Mouse (Mus musculus): Measurements from ENCODE around the gene Ccr10. TPM values are rescaled to one million over a fixed set of nuclear protein-coding genes. Genes with fewer than 3 reads are reported as not detected.

Gene Ccr10
- polyA plus RNA-seq, 1 experiment from 2014 or later = 0.24 TPM

DNA sequence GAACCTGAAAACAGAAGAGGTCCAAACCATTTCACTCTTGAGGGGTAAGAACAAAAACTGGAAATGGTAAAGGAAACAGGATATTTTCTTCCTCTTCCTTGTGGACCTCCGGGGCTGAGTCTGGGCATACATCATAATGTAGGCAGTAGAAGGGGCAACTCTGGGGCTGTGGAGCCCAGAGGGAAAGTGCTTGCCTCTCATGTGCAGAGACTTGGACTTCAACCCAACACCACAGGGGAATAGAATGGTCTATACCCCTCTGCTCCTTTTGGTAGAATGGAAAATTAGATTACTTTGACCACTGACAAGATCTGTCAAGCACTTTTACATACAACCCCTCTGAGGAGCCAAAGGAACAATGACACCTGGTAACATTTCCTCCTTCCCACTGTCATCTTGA lies 19.9 kb upstream of the Ccr10 start:
- no peak overlapping the region for H3K4me3 ChIP-seq (ENCODE audit: low read depth, low read length)
- WGBS = 81% methylated on average over 1 of the region's 1 CpGs
- H3K27ac ChIP-seq (replicated peaks) = no peak overlapping the region
- H3K9me3 ChIP-seq (ENCODE audit: control insufficient read depth, low read length) = no peaks in the 10 kb centered on the region
- no peak overlapping the region for H3K4me2 ChIP-seq (replicated peaks; ENCODE audit: low read depth)
- TF ChIP-seq CTCF (IDR thresholded peaks at IDR 0.05; ENCODE audit: low read depth) (no peak), EP300 (optimal IDR thresholded peaks at IDR 0.05) (no peak)
- peaks cover 34% of the 10 kb centered on the region for H3K36me3 ChIP-seq (ENCODE audit: control insufficient read depth, insufficient read depth, low read length)
- no peak overlapping the region for H3K9ac ChIP-seq (ENCODE audit: low read length)
- 0 out of 2 replicates have a peak, but pooled peaks cover 2% of the 10 kb centered on the region for H3K4me1 ChIP-seq (replicated peaks; ENCODE audit: control insufficient read depth, insufficient read depth)
- DNase-seq (ENCODE audit: low spot score) = no peak
- H3K27me3 ChIP-seq (ENCODE audit: control insufficient read depth, insufficient read depth, low read length) = no peaks in the 10 kb centered on the region
- ATAC-seq (ENCODE audit: low FRiP score, low TSS enrichment) = no peak

DNA sequence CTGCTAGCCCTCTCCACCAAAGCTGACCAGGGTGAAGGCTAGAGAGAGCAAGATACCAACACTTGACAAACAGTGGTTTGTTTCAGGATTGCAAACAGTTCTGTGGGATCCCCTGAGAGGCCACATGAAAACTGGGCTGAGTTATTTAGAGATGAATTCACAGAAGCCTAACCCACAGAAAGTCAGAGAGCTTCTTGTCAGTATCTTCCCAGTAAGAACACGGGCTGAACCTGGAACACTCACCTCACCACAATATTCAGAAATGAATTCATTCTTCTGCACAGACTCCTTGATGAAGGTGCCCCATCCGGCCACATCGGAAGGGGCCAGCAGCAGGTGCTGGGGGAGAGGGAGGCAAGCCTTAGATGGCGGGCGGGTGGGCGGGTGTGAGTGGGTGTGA lies 19.4 kb upstream of the Ccr10 start:
- H3K27ac ChIP-seq (replicated peaks) = no peak overlapping the region

DNA sequence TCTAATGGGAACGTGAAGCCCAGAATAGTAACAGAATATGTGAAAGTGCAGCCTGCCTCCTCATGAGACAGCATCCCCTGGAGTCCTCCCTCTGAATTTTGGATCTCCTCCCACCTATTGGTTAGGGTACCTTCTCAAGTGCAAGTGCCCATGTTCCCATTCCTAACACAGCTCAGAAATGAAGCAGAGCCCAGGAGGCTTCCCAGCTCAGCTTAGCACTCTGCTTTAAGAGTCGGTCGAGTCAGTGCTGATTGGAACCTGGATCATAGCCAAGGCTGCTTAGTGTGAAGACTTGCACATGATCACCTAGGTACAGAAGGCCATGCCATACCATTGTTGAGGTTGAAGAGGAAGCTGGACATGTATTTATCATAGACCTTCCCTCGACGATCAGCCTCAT lies 18.9 kb upstream of the Ccr10 start:
- Histone ChIP-seq H3K9ac (ENCODE audit: low read length) (no peak overlapping the region), H3K36me3 (ENCODE audit: control insufficient read depth, insufficient read depth, low read length) (peaks cover 26% of the 10 kb centered on the region)

More for the DNA sequence above, 19.4 kb upstream of the Ccr10 start:
- Histone ChIP-seq H3K9ac (ENCODE audit: low read length) (no peak overlapping the region), H3K9me3 (ENCODE audit: control insufficient read depth, low read length) (no peaks in the 10 kb centered on the region), H3K4me2 (replicated peaks; ENCODE audit: low read depth) (no peak overlapping the region), H3K27me3 (ENCODE audit: control insufficient read depth, insufficient read depth, low read length) (no peaks in the 10 kb centered on the region), H3K36me3 (ENCODE audit: control insufficient read depth, insufficient read depth, low read length) (peaks cover 30% of the 10 kb centered on the region), H3K4me3 (ENCODE audit: low read depth, low read length) (no peak overlapping the region), H3K4me1 (replicated peaks; ENCODE audit: control insufficient read depth, insufficient read depth) (0 out of 2 replicates have a peak, but pooled peaks cover 2% of the 10 kb centered on the region)
- WGBS = 82% methylated on average over 6 of the region's 6 CpGs
- ATAC-seq (ENCODE audit: low FRiP score, low TSS enrichment) (no peak), DNase-seq (ENCODE audit: low spot score) (no peak)
- no peak for TF ChIP-seq EP300 (optimal IDR thresholded peaks at IDR 0.05)
- TF ChIP-seq CTCF (IDR thresholded peaks at IDR 0.05; ENCODE audit: low read depth) = no peak

DNA sequence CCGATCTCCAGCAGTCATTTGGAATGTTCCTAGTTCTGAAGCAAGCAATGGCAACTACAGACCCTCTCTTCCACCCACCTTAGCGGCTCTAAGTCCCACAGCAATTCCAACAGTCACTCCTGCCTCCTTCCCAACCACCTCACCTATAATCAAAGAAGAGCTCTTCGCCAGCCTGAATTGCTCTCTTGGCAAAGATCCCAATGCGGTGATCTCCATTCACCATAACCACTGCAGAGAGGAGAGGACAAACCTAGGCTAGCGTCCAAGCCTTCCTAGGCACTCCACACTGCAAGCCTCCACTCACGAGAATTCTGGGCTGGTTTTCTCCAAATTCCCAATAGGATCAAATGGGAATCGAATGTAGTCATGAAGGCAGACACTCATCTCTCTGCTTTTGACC lies 17.8 kb upstream of the Ccr10 start:
- H3K4me1 ChIP-seq (replicated peaks; ENCODE audit: control insufficient read depth, insufficient read depth) = 0 out of 2 replicates have a peak, but pooled peaks cover 2% of the 10 kb centered on the region
- peaks cover 19% of the 10 kb centered on the region for H3K36me3 ChIP-seq (ENCODE audit: control insufficient read depth, insufficient read depth, low read length)
- DNase-seq (ENCODE audit: low spot score) (no peak), ATAC-seq (ENCODE audit: low FRiP score, low TSS enrichment) (no peak)
- no peaks in the 10 kb centered on the region for H3K9me3 ChIP-seq (ENCODE audit: control insufficient read depth, low read length)
- H3K27ac ChIP-seq (replicated peaks) = no peak overlapping the region
- no peak overlapping the region for H3K4me3 ChIP-seq (ENCODE audit: low read depth, low read length)
- no peak overlapping the region for H3K9ac ChIP-seq (ENCODE audit: low read length)
- H3K27me3 ChIP-seq (ENCODE audit: control insufficient read depth, insufficient read depth, low read length) = no peaks in the 10 kb centered on the region
- 87% methylated on average over 7 of the region's 7 CpGs for WGBS
- H3K4me2 ChIP-seq (replicated peaks; ENCODE audit: low read depth) = no peak overlapping the region
- TF ChIP-seq CTCF (IDR thresholded peaks at IDR 0.05; ENCODE audit: low read depth) = no peak
- no peak for TF ChIP-seq EP300 (optimal IDR thresholded peaks at IDR 0.05)

More for the DNA sequence above, 18.9 kb upstream of the Ccr10 start:
- no peaks in the 10 kb centered on the region for H3K27me3 ChIP-seq (ENCODE audit: control insufficient read depth, insufficient read depth, low read length)
- no peak overlapping the region for H3K27ac ChIP-seq (replicated peaks)
- DNase-seq (ENCODE audit: low spot score) (no peak), ATAC-seq (ENCODE audit: low FRiP score, low TSS enrichment) (no peak)
- 0 out of 2 replicates have a peak, but pooled peaks cover 2% of the 10 kb centered on the region for H3K4me1 ChIP-seq (replicated peaks; ENCODE audit: control insufficient read depth, insufficient read depth)
- no peak for TF ChIP-seq EP300 (optimal IDR thresholded peaks at IDR 0.05)
- no peak for TF ChIP-seq CTCF (IDR thresholded peaks at IDR 0.05; ENCODE audit: low read depth)
- no peak overlapping the region for H3K4me3 ChIP-seq (ENCODE audit: low read depth, low read length)
- no peaks in the 10 kb centered on the region for H3K9me3 ChIP-seq (ENCODE audit: control insufficient read depth, low read length)
- H3K4me2 ChIP-seq (replicated peaks; ENCODE audit: low read depth) = no peak overlapping the region
- 60% methylated on average over 5 of the region's 5 CpGs for WGBS

DNA sequence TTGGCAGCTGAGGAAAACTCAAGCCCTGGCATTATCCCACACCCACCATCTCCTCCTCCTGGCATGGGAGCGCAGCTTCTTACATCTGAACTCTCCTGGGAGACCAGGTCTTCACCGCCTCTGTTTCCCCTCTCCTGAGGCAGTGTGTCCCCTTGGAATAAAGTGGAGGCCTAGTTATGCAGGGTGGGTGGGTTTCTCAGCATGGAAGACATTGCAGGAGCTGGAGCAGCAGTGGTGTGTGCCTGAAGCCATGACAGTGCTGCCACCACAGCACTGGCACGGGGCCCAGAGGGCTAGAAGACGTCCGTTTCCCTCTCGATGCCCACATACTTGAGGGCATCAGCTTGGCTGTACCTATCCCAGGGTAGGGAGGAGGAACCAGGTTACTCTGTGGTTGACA lies 17.4 kb upstream of the Ccr10 start:
- DNase-seq (ENCODE audit: low spot score) (no peak), ATAC-seq (ENCODE audit: low FRiP score, low TSS enrichment) (no peak)
- Histone ChIP-seq H3K4me2 (replicated peaks; ENCODE audit: low read depth) (no peak overlapping the region), H3K9ac (ENCODE audit: low read length) (no peak overlapping the region), H3K27me3 (ENCODE audit: control insufficient read depth, insufficient read depth, low read length) (no peaks in the 10 kb centered on the region), H3K9me3 (ENCODE audit: control insufficient read depth, low read length) (no peaks in the 10 kb centered on the region), H3K4me1 (replicated peaks; ENCODE audit: control insufficient read depth, insufficient read depth) (0 out of 2 replicates have a peak, but pooled peaks cover 2% of the 10 kb centered on the region), H3K36me3 (ENCODE audit: control insufficient read depth, insufficient read depth, low read length) (peaks cover 15% of the 10 kb centered on the region; the same call in 1 of the 2 replicates), H3K27ac (replicated peaks) (no peak overlapping the region), H3K4me3 (ENCODE audit: low read depth, low read length) (no peak overlapping the region)
- 89% methylated on average over 6 of the region's 6 CpGs for WGBS
- TF ChIP-seq EP300 (optimal IDR thresholded peaks at IDR 0.05) = no peak
- TF ChIP-seq CTCF (IDR thresholded peaks at IDR 0.05; ENCODE audit: low read depth) = no peak

DNA sequence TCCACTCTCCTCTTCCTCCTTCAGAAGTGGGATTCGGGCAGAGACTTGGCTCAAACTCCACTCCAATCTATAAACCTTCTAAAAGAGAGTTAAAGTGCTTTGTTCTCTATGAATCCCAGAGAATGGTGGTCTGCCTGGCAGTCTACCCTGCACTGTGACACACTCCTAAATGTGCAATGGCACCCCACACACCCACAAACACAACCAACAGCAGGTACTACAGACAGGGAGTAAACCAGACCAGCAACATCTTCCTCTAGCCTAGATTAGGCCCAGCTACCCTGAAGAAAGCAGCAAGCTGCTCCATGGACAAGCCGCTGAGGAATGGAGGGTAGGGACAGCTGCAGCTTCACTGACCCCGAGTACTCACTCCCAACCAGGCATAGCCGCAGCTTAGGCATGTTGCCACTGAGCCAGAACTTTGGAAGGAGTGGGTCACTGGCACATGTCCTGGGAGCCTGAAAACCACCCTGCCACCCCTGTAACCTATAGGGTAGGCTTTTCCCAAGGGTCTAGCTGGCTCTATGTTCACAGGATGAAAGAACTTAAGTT lies 16.8 kb upstream of the Ccr10 start:
- Histone ChIP-seq H3K4me3 (ENCODE audit: low read depth, low read length) (no peak overlapping the region), H3K4me2 (replicated peaks; ENCODE audit: low read depth) (no peak overlapping the region), H3K9ac (ENCODE audit: low read length) (no peak overlapping the region), H3K27ac (replicated peaks) (no peak overlapping the region; the same call in 1 of the 2 replicates), H3K4me1 (replicated peaks; ENCODE audit: control insufficient read depth, insufficient read depth) (0 out of 2 replicates have a peak, but pooled peaks cover 2% of the 10 kb centered on the region), H3K9me3 (ENCODE audit: control insufficient read depth, low read length) (no peaks in the 10 kb centered on the region), H3K27me3 (ENCODE audit: control insufficient read depth, insufficient read depth, low read length) (no peaks in the 10 kb centered on the region), H3K36me3 (ENCODE audit: control insufficient read depth, insufficient read depth, low read length) (peaks cover 11% of the 10 kb centered on the region; the same call in 1 of the 2 replicates)
- 67% methylated on average over 4 of the region's 4 CpGs for WGBS
- no peak for TF ChIP-seq EP300 (optimal IDR thresholded peaks at IDR 0.05)
- no peak for TF ChIP-seq CTCF (IDR thresholded peaks at IDR 0.05; ENCODE audit: low read depth)
- DNase-seq (ENCODE audit: low spot score) (no peak), ATAC-seq (ENCODE audit: low FRiP score, low TSS enrichment) (no peak)
